Mouse (Mus musculus): ENCODE results near the gene Ttc21a.

- TF ChIP-seq POLR2A (IDR thresholded peaks at IDR 0.05; ENCODE audit: borderline replicate concordance, extremely low read depth, low read depth, low read length) (no peak), CTCF (IDR thresholded peaks at IDR 0.05; ENCODE audit: insufficient read depth, low read length) (no peak)
These were observed 56.8 kb downstream of the Ttc21a start for GRCm38 (mm10) chr9:119994207-119994606.
